Mouse (Mus musculus) common myeloid progenitor, adult 5-6 weeks (primary cell): ENCODE data around the gene Olfr1335. TPM values are rescaled to one million over a fixed set of nuclear protein-coding genes. Genes with fewer than 3 reads are reported as not detected.
"Not testable (repeated sequence)": the region's sequence is repeated elsewhere in the genome, so short reads cannot be mapped to it uniquely, and the experiment has no call there.

Experiments used
- ATAC-seq: replicated peaks from 2 replicates; pipeline ENCODE4 v1.8.0; 2016; ENCODE audit warnings: low read depth, mild to moderate bottlenecking, moderate TSS enrichment, inconsistent platforms; ENCODE audit not compliant: poor library complexity, severe bottlenecking
- total RNA-seq: library from RNA; stranded (forward); fragments of 200-1000, 187-1606 nt; gene quantifications from 2 replicates; pipeline ENCODE4 v1.2.3, GENCODE M21; 2017

The Olfr1335 gene
- total RNA-seq: not detected in 2 replicates

- ATAC-seq: no peak
These were observed at the start of gene Olfr1335 for GRCm38 (mm10) chr4:118809844-118810243. TSS of gene Olfr1335 (minus strand) at chr4:118809944.

- ATAC-seq: no peak
These were observed 26.4 kb upstream of the Olfr1335 start, which contains the start of gene Olfr1333 for GRCm38 (mm10) chr4:118836179-118836578. TSS of gene Olfr1333 (minus strand) at chr4:118836279.

- no peak for ATAC-seq
These were observed 9.2 kb upstream of the Olfr1335 start for GRCm38 (mm10) chr4:118818921-118819320.

- not testable (repeated sequence) for ATAC-seq
These were observed 16.9 kb downstream of the Olfr1335 start for GRCm38 (mm10) chr4:118792796-118793195.

- ATAC-seq: no peak
These were observed 27.3 kb downstream of the Olfr1335 start, which contains the start of gene Olfr1337 for GRCm38 (mm10) chr4:118782486-118782885. TSS of gene Olfr1337 (minus strand) at chr4:118782586.

Other genes starting within 250 kb of the Olfr1335 start
- 0.46 TPM in 1 of 2 replicates, not detected in the other for gene Cfap57, start 189.2 kb downstream of the Olfr1335 start, total RNA-seq
- 98.3 and 123 TPM in 2 replicates for gene Ebna1bp2, start 189.1 kb downstream of the Olfr1335 start, total RNA-seq
- gene Olfr62, start 151.0 kb downstream of the Olfr1335 start, total RNA-seq: not detected in 2 replicates
- not detected in 2 replicates for gene Olfr1342, start 117.2 kb downstream of the Olfr1335 start, total RNA-seq
- not detected in 2 replicates for gene Olfr1341, start 106.4 kb downstream of the Olfr1335 start, total RNA-seq
- not detected in 2 replicates for gene Olfr1340, start 89.8 kb downstream of the Olfr1335 start, total RNA-seq
- gene Olfr1339, start 77.8 kb downstream of the Olfr1335 start, total RNA-seq: not detected in 2 replicates
- gene Olfr1338, start 51.2 kb downstream of the Olfr1335 start, total RNA-seq: not detected in 2 replicates
- gene Olfr1337, start 27.4 kb downstream of the Olfr1335 start, total RNA-seq: not detected in 2 replicates
- not detected in 2 replicates for gene Olfr1333, start 26.3 kb upstream of the Olfr1335 start, total RNA-seq
- gene Olfr1331, start 54.7 kb upstream of the Olfr1335 start, total RNA-seq: not detected in 2 replicates
- gene Olfr1330, start 78.7 kb upstream of the Olfr1335 start, total RNA-seq: not detected in 2 replicates
- gene Olfr1329, start 107.5 kb upstream of the Olfr1335 start, total RNA-seq: not detected in 2 replicates
- not detected in 2 replicates for gene Olfr1328, start 128.7 kb upstream of the Olfr1335 start, total RNA-seq
- gene Lao1, start 151.6 kb upstream of the Olfr1335 start, total RNA-seq: not detected in 2 replicates